Mouse (Mus musculus) heart, embryonic 14.5 days (tissue): ENCODE results near the gene Tmem209. TPM values are rescaled to one million over a fixed set of nuclear protein-coding genes. Genes with fewer than 3 reads are reported as not detected.
A peak's percentile ranks its signal among the peaks of the same experiment; 100 is the strongest.

Experiments used
- ATAC-seq: fragments of 200-750 bp; cut with Nextera tagmentation; 2 replicates; pipeline ENCODE4 v1.8.0; 2017; ENCODE audit warnings: low read depth, moderate TSS enrichment; ENCODE audit not compliant: insufficient number of reproducible peaks, insufficient read depth, low FRiP score
- H3K27ac ChIP-seq, 2 experiments: fragments of 200-500 bp in 1 of 2; fragments of 300-500 bp in 1 of 2; sonication (generic) in 1 of 2; replicated peaks in 1 of 2; 2 replicates each; pipeline ENCODE4 v1.5.1; 2012 to 2014; ENCODE audit warnings: low read depth in 2 of 2, low read length in 2 of 2, control low read depth in 1 of 2, mild to moderate bottlenecking in 1 of 2, mixed read lengths in 1 of 2; ENCODE audit not compliant: control insufficient read depth in 1 of 2, insufficient read depth in 1 of 2
- H3K27me3 ChIP-seq: fragments of 300-500 bp; sonication (generic); 2 replicates; pipeline ENCODE4 v1.6.1; 2014; ENCODE audit warnings: mild to moderate bottlenecking, low read length, control low read depth; ENCODE audit not compliant: control insufficient read depth, insufficient read depth
- H3K36me3 ChIP-seq: fragments of 300-500 bp; sonication (generic); 2 replicates; pipeline ENCODE4 v1.6.1; 2014; ENCODE audit warnings: mild to moderate bottlenecking, control low read depth, low read length, mixed read lengths; ENCODE audit not compliant: control insufficient read depth, insufficient read depth
- H3K4me1 ChIP-seq, 2 experiments: fragments of 200-500 bp in 1 of 2; fragments of 300-500 bp in 1 of 2; sonication (generic) in 1 of 2; 2 replicates each; pipeline ENCODE4 v1.6.1; 2012 to 2014; ENCODE audit warnings: low read length in 2 of 2, control low read depth in 1 of 2, mixed read lengths in 1 of 2; ENCODE audit not compliant: control insufficient read depth in 2 of 2, insufficient read depth in 2 of 2
- H3K4me2 ChIP-seq: fragments of 300-500 bp; sonication (generic); 2 replicates; pipeline ENCODE4 v1.6.1; 2014; ENCODE audit warnings: mild to moderate bottlenecking, low read length
- H3K4me3 ChIP-seq, 2 experiments: fragments of 200-500 bp in 1 of 2; fragments of 300-500 bp in 1 of 2; sonication (generic) in 1 of 2; 2 replicates each; pipeline ENCODE4 v1.5.1; 2012 to 2014; ENCODE audit warnings: low read length in 2 of 2, mild to moderate bottlenecking in 2 of 2, control low read depth in 1 of 2, low read depth in 1 of 2, moderate library complexity in 1 of 2; ENCODE audit not compliant: control insufficient read depth in 1 of 2, insufficient read depth in 1 of 2
- H3K9ac ChIP-seq: fragments of 300-500 bp; sonication (generic); 2 replicates; pipeline ENCODE4 v1.6.1; 2014; ENCODE audit warnings: mild to moderate bottlenecking, low read length
- H3K9me3 ChIP-seq: fragments of 300-500 bp; sonication (generic); 2 replicates; pipeline ENCODE4 v1.6.1; 2016; ENCODE audit warnings: low read length, control low read depth; ENCODE audit not compliant: control insufficient read depth
- WGBS: fragments of 180-500 bp; shearing (Covaris S2); extraction: QIAGEN DNeasy Blood & Tissue Kit; methylation state at CpG from one replicate; pipeline ENCODE4 v1.1.7; 2014; 5-methylcytosine and 5-hydroxymethylcytosine counted together
- polyA plus RNA-seq: library from polyadenylated mRNA; unstranded; fragments of >200 nt; fragmentation: Nextera tagmentation; extraction: Ambion mirVana; gene quantifications from 2 replicates; pipeline ENCODE4 v1.2.1, GENCODE M21; 2014

Tmem209 gene
- polyA plus RNA-seq, 1 experiment from 2014 or later: 26.3 TPM

- Histone ChIP-seq H3K9me3 (no peaks in the 10 kb centered on the region), H3K4me1 (no peaks in the 10 kb centered on the region), H3K4me2 (no peak overlapping the region), H3K27ac (no peak overlapping the region), H3K4me3 (no peak overlapping the region), H3K36me3 (peaks cover 34% of the 10 kb centered on the region), H3K9ac (no peak overlapping the region), H3K27me3 (no peaks in the 10 kb centered on the region)
- WGBS: 61% methylated on average over 10 of the region's 10 CpGs
- ATAC-seq: no peak
Observed at GRCm38 (mm10) chr6:30476025-30476765, 33.4 kb downstream of the Tmem209 start.

DNA sequence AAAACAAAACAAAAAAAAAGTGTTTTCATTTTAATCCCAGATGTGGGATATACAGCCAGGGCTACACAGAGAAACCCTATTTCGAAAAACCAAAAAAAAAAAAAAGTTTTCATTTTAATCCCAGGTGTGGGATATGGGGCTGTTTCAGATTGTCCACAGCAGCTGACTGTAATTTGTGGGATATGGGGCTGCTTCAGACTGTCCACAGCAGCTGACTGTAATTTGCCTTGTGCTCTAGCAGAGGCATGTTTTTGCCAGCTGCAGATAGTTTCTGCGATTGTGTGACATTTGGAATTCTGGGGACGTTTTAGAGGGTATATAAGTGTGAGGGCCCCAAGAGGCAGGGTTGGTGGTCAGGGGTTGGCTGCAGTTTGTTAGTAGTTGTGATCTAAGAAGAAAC lies 37.9 kb downstream of the Tmem209 start:
- no peak overlapping the region for H3K9ac ChIP-seq
- no peak for ATAC-seq
- no peaks in the 10 kb centered on the region for H3K27me3 ChIP-seq
- H3K4me3 ChIP-seq: no peak overlapping the region
- H3K4me1 ChIP-seq: 0 out of 4 replicates have a peak, but pooled peaks cover 3 to 5% of the 10 kb centered on the region in 2 experiments
- H3K4me2 ChIP-seq: no peak overlapping the region
- no peaks in the 10 kb centered on the region for H3K9me3 ChIP-seq
- no peak overlapping the region for H3K27ac ChIP-seq
- no peaks in the 10 kb centered on the region for H3K36me3 ChIP-seq
- WGBS: 75% methylated on average over 3 of the region's 3 CpGs

- no peaks in the 10 kb centered on the region for H3K27me3 ChIP-seq
- H3K27ac ChIP-seq: no peak overlapping the region
- H3K4me3 ChIP-seq: no peak overlapping the region
- 0 out of 4 replicates have a peak, but pooled peaks cover 3 to 5% of the 10 kb centered on the region in 2 experiments for H3K4me1 ChIP-seq
- 75% methylated on average over 12 of the region's 12 CpGs for WGBS
- H3K4me2 ChIP-seq: no peak overlapping the region
- H3K36me3 ChIP-seq: no peaks in the 10 kb centered on the region
- H3K9ac ChIP-seq: no peak overlapping the region
- ATAC-seq: no peak
- H3K9me3 ChIP-seq: no peaks in the 10 kb centered on the region
Observed at GRCm38 (mm10) chr6:30469370-30469769, 40.2 kb downstream of the Tmem209 start.

DNA sequence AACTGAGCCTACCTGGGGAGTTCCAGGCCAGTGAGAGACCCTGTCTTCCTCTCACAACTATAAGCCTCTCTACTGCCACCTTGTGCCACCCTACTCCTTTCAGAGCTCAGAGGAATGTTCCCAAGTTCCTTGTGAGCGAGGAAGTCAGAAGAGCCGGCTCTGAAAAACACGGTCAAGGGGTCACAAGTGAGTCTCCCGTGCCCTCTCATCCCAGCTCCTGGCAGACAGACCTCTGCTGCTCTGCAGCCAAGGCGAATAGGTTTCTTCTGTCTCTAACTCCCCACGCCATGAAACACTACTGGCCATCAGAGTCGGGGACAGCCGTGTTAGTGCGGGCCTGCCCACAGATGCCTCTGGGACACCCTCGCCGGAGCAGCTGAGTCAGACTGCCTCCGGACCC lies 40.9 kb downstream of the Tmem209 start:
- peak overlapping the region; percentile 44; the same call in 1 of the 2 replicates for H3K9ac ChIP-seq
- H3K4me1 ChIP-seq: peaks cover 3 to 5% of the 10 kb centered on the region in 2 experiments; a peak in 2 of 4 replicates
- no peaks in the 10 kb centered on the region for H3K36me3 ChIP-seq
- no peak for ATAC-seq
- H3K4me3 ChIP-seq: 0 out of 4 replicates have a peak overlapping the region, but pooled peaks of 1 of the 2 experiments have one; percentile 1
- no peaks in the 10 kb centered on the region for H3K27me3 ChIP-seq
- H3K4me2 ChIP-seq: peak overlapping the region; percentile 37
- H3K27ac ChIP-seq: no peak overlapping the region
- no peaks in the 10 kb centered on the region for H3K9me3 ChIP-seq
- 49% methylated on average over 12 of the region's 12 CpGs for WGBS

DNA sequence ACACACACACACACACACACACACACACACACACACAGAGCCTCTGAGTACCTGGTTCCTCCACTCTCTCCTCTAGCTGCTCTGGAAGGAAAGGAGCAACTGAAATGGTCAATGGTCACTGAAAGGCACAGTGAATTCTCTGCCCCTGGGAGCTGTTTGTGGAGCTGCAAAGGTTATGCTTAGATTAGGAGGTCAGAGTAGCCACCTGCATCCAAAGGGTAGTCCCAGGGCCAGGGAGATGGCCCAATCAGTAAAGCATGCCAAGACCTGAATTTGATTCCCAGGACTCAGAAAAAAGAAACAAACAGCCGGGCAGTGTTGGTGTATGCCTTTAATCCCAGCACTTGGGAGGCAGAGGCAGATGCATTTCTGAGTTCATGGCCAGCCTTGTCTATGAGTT lies 41.5 kb downstream of the Tmem209 start:
- ATAC-seq: no peak
- no peak overlapping the region for H3K9ac ChIP-seq
- H3K4me3 ChIP-seq: no peak overlapping the region
- H3K27ac ChIP-seq: no peak overlapping the region
- no peaks in the 10 kb centered on the region for H3K27me3 ChIP-seq
- 88% methylated on average over 1 of the region's 1 CpGs for WGBS
- H3K9me3 ChIP-seq: no peaks in the 10 kb centered on the region
- no peaks in the 10 kb centered on the region for H3K36me3 ChIP-seq
- H3K4me2 ChIP-seq: no peak overlapping the region
- peaks cover 9% of the 10 kb centered on the region in 2 experiments for H3K4me1 ChIP-seq

DNA sequence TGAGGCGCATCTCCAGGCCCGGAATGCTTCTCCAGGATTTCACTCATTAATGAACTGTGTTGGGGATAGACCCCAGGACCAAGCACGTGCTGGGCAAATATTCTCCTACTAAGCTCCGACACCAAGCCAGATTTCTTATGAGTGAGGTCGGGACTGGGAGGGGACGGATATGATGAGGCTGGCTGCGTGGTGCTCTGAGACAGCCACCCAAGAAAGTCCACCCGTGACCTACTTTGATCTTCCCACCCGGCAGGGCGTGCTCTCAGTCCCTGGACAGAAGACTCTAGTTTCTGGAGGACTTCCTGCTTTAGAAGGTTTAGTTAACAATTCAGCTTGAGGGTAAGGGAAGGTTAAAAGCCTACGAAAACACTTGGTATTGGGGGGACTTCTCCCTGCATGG lies 44.0 kb downstream of the Tmem209 start:
- no peak for ATAC-seq
- WGBS: 86% methylated on average over 11 of the region's 11 CpGs
- Histone ChIP-seq H3K9me3 (no peaks in the 10 kb centered on the region), H3K4me2 (no peak overlapping the region), H3K4me3 (no peak overlapping the region), H3K27ac (no peak overlapping the region), H3K4me1 (peaks cover 26 to 28% of the 10 kb centered on the region in 2 experiments), H3K36me3 (no peaks in the 10 kb centered on the region), H3K27me3 (no peaks in the 10 kb centered on the region), H3K9ac (no peak overlapping the region)

DNA sequence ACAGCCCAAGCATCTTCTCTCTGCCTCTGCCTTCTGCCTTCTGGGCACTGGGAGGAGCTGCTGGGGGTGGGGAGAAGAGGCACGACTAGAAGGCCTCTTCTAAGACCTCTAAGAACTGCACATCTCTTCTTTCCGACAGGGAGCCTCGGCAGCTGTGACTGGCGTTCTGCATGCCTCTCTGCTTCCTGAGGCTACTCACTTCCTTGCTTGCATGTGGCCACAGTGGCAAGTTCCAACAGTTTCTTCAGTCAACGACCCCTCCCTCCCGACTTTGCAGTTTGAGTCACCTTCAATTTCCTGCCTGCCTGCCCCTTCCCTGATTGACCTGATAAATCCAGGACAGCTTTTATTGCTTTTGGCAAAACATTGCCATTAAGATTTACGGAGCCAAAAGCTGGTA lies 46.8 kb downstream of the Tmem209 start:
- peaks cover 34 to 43% of the 10 kb centered on the region in 2 experiments for H3K4me1 ChIP-seq

More for the DNA sequence above, 46.8 kb downstream of the Tmem209 start:
- Histone ChIP-seq H3K36me3 (no peaks in the 10 kb centered on the region), H3K9me3 (no peaks in the 10 kb centered on the region), H3K4me2 (no peak overlapping the region), H3K27me3 (no peaks in the 10 kb centered on the region), H3K9ac (0 out of 2 replicates have a peak overlapping the region, but pooled peaks have one; percentile 14), H3K4me3 (no peak overlapping the region), H3K27ac (0 out of 4 replicates have a peak overlapping the region, but pooled peaks of 1 of the 2 experiments have one; percentile 10)
- WGBS: 31% methylated on average over 7 of the region's 7 CpGs
- ATAC-seq: no peak
